Mouse (Mus musculus): Measurements from ENCODE around the gene A930017K11Rik. TPM values are rescaled to one million over a fixed set of nuclear protein-coding genes. Genes with fewer than 3 reads are reported as not detected.

Gene A930017K11Rik
- not detected in 2 replicates for polyA plus RNA-seq (2012; rRNA removed; ENCODE audit: low replicate concordance)

GRCm38 (mm10) chr17:25951803-25952623 lies at the start of gene A930017K11Rik:
TSS of gene A930017K11Rik (minus strand) at chr17:25952565.

DNA sequence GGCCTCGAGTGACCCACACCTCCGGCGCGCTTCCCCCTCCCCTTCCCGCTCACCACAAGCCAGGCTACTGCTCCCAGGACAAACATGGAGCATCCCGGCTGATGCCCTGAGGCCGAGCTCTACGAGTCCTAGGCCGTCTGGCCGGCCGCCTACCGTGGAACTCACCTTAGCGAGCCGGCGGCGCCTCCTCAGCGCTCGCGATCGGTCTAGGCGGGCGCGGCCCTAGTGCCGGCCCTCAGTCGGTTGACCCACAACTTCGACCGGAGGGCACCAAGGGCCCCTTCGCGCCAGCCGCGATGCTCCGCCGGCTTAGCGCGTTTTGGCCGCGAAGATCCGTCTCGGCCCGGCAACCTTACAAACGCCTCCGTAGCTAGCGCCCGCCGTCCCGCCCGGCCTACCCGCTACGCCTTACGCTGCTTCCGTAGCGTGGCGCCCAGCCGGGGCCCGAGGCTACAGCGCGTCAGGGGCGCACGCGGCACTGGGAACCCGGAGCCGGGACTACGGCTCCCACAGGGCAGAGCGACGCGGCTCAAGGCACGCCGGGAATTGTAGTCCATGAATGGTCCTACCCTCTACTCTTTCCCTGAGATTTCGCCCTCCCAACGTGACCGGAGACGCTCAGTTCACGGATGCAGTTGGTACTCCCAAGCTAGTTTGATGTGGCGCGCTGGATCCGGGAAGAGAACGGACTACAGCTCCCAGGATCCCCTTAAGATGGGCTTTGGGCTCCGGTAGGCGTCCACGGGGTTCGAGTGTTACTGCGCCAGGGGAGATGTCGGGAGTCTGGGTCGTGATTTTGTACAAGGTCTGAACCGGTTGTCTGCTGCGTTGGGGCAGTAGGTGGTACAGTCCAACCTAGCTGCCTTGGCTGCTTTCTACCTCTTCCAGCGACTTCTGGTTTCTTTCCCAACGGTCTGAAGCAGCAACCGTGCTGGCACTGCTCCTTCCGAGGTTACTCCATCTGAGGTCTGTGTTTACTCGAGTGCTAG lies 33.2 kb upstream of the A930017K11Rik start, which contains the start of gene Capn15:
Gene Capn15 (minus strand): TSS at position 491 of the 989 bp plus-strand sequence.

GRCm38 (mm10) chr17:25944366-25945163 lies 7.8 kb downstream of the A930017K11Rik start, which contains the start of the genes Pigq and Nhlrc4:
TSS of gene Pigq (minus strand) at chr17:25944936.
TSS of gene Nhlrc4 (minus strand) at chr17:25944961.

GRCm38 (mm10) chr17:25919144-25919785 lies 33.1 kb downstream of the A930017K11Rik start, which contains the start of gene Rab40c:
TSS of gene Rab40c (minus strand) at chr17:25919727.

Other genes with a start within 250 kb of the A930017K11Rik start
- gene Gng13, start 235.4 kb downstream of the A930017K11Rik start, polyA plus RNA-seq (2012; rRNA removed; ENCODE audit: low replicate concordance), result 0.23 TPM in 1 of 2 replicates, not detected in the other
- gene Chtf18, start 225.1 kb downstream of the A930017K11Rik start, polyA plus RNA-seq (2012; rRNA removed; ENCODE audit: low replicate concordance), result 10.7 and 13.7 TPM in 2 replicates
- 23.9 and 28.5 TPM in 2 replicates for gene Rpusd1, start 224.9 kb downstream of the A930017K11Rik start, polyA plus RNA-seq (2012; rRNA removed; ENCODE audit: low replicate concordance)
- gene Mslnl, start 216.5 kb downstream of the A930017K11Rik start, polyA plus RNA-seq (2012; rRNA removed; ENCODE audit: low replicate concordance), result 0.27 and 0.29 TPM in 2 replicates
- gene Msln, start 198.2 kb downstream of the A930017K11Rik start, polyA plus RNA-seq (2012; rRNA removed; ENCODE audit: low replicate concordance), result 2.2 and 3.4 TPM in 2 replicates
- 11.9 and 15.5 TPM in 2 replicates for gene Narfl, start 178.8 kb downstream of the A930017K11Rik start, polyA plus RNA-seq (2012; rRNA removed; ENCODE audit: low replicate concordance)
- gene Haghl, start 166.9 kb downstream of the A930017K11Rik start, polyA plus RNA-seq (2012; rRNA removed; ENCODE audit: low replicate concordance), result 26.8 and 27.4 TPM in 2 replicates
- 0.06 TPM in 1 of 2 replicates, not detected in the other for gene Ccdc78, start 166.0 kb downstream of the A930017K11Rik start, polyA plus RNA-seq (2012; rRNA removed; ENCODE audit: low replicate concordance)
- gene Fam173a, start 159.7 kb downstream of the A930017K11Rik start, polyA plus RNA-seq (2012; rRNA removed; ENCODE audit: low replicate concordance), result 94.1 and 137 TPM in 2 replicates
- not detected in 2 replicates for gene AC134908.4, start 156.9 kb downstream of the A930017K11Rik start, polyA plus RNA-seq (2012; rRNA removed; ENCODE audit: low replicate concordance)
- 29.1 and 38.2 TPM in 2 replicates for gene Metrn, start 155.4 kb downstream of the A930017K11Rik start, polyA plus RNA-seq (2012; rRNA removed; ENCODE audit: low replicate concordance)
- 2.5 and 4.1 TPM in 2 replicates for gene Fbxl16, start 143.5 kb downstream of the A930017K11Rik start, polyA plus RNA-seq (2012; rRNA removed; ENCODE audit: low replicate concordance)
- gene Wdr24, start 128.9 kb downstream of the A930017K11Rik start, polyA plus RNA-seq (2012; rRNA removed; ENCODE audit: low replicate concordance), result 27.2 and 27.4 TPM in 2 replicates
- 43.0 and 55.8 TPM in 2 replicates for gene Jmjd8, start 123.7 kb downstream of the A930017K11Rik start, polyA plus RNA-seq (2012; rRNA removed; ENCODE audit: low replicate concordance)
- 105 and 167 TPM in 2 replicates for gene Stub1, start 119.2 kb downstream of the A930017K11Rik start, polyA plus RNA-seq (2012; rRNA removed; ENCODE audit: low replicate concordance)
- 6.5 and 12.9 TPM in 2 replicates for gene Rhbdl1, start 115.3 kb downstream of the A930017K11Rik start, polyA plus RNA-seq (2012; rRNA removed; ENCODE audit: low replicate concordance)
- 68.5 and 82.6 TPM in 2 replicates for gene Gm20683, start 110.8 kb downstream of the A930017K11Rik start, polyA plus RNA-seq (2012; rRNA removed; ENCODE audit: low replicate concordance)
- 122 and 144 TPM in 2 replicates for gene Rhot2, start 107.7 kb downstream of the A930017K11Rik start, polyA plus RNA-seq (2012; rRNA removed; ENCODE audit: low replicate concordance)
- gene Wdr90, start 91.1 kb downstream of the A930017K11Rik start, polyA plus RNA-seq (2012; rRNA removed; ENCODE audit: low replicate concordance), result 9.5 and 30.5 TPM in 2 replicates
- gene Mcrip2, start 83.8 kb downstream of the A930017K11Rik start, polyA plus RNA-seq (2012; rRNA removed; ENCODE audit: low replicate concordance), result 135 and 209 TPM in 2 replicates
- gene Mettl26, start 77.5 kb downstream of the A930017K11Rik start, polyA plus RNA-seq (2012; rRNA removed; ENCODE audit: low replicate concordance), result 162 and 249 TPM in 2 replicates
- 1.3 and 1.9 TPM in 2 replicates for gene Wfikkn1, start 71.7 kb downstream of the A930017K11Rik start, polyA plus RNA-seq (2012; rRNA removed; ENCODE audit: low replicate concordance)
- 38.2 and 46.0 TPM in 2 replicates for gene Rab40c, start 32.8 kb downstream of the A930017K11Rik start, polyA plus RNA-seq (2012; rRNA removed; ENCODE audit: low replicate concordance)
- gene Pigq, start 7.6 kb downstream of the A930017K11Rik start, polyA plus RNA-seq (2012; rRNA removed; ENCODE audit: low replicate concordance), result 69.2 and 87.1 TPM in 2 replicates
- gene Nhlrc4, start 7.6 kb downstream of the A930017K11Rik start, polyA plus RNA-seq (2012; rRNA removed; ENCODE audit: low replicate concordance), result not detected in 2 replicates
- gene Capn15, start 33.2 kb upstream of the A930017K11Rik start, polyA plus RNA-seq (2012; rRNA removed; ENCODE audit: low replicate concordance), result 74.2 and 92.9 TPM in 2 replicates
- gene Rab11fip3, start 117.0 kb upstream of the A930017K11Rik start, polyA plus RNA-seq (2012; rRNA removed; ENCODE audit: low replicate concordance), result 46.4 and 91.6 TPM in 2 replicates
- 15.3 and 18.5 TPM in 2 replicates for gene Decr2, start 137.8 kb upstream of the A930017K11Rik start, polyA plus RNA-seq (2012; rRNA removed; ENCODE audit: low replicate concordance)
- 12.7 and 15.1 TPM in 2 replicates for gene Nme4, start 143.0 kb upstream of the A930017K11Rik start, polyA plus RNA-seq (2012; rRNA removed; ENCODE audit: low replicate concordance)
- gene Tmem8, start 160.7 kb upstream of the A930017K11Rik start, polyA plus RNA-seq (2012; rRNA removed; ENCODE audit: low replicate concordance), result 256 and 334 TPM in 2 replicates
- gene Mrpl28, start 170.9 kb upstream of the A930017K11Rik start, polyA plus RNA-seq (2012; rRNA removed; ENCODE audit: low replicate concordance), result 55.6 and 73.6 TPM in 2 replicates
- gene Axin1, start 186.1 kb upstream of the A930017K11Rik start, polyA plus RNA-seq (2012; rRNA removed; ENCODE audit: low replicate concordance), result 13.2 and 13.6 TPM in 2 replicates
- 0.60 and 32.8 TPM in 2 replicates for gene Pdia2, start 246.5 kb upstream of the A930017K11Rik start, polyA plus RNA-seq (2012; rRNA removed; ENCODE audit: low replicate concordance)

All from duodenum, adult 2 months (tissue).